Mouse (Mus musculus) mouse trophoblast stem cell (cell line): ENCODE measurements around the gene Tep1.
"Not testable (repeated sequence)": the region's sequence is repeated elsewhere in the genome, so short reads cannot be mapped to it uniquely, and the experiment has no call there.

ENCODE experiments used
- in situ Hi-C, 2 experiments: fragments of 300-500 bp; cut with MseI, MboI; formaldehyde crosslinking; loops; 2 replicates in 1 of 2; 3 replicates in 1 of 2; pipeline ENCODE4 v1.15.1; 2025

Gene Tep1

DNA sequence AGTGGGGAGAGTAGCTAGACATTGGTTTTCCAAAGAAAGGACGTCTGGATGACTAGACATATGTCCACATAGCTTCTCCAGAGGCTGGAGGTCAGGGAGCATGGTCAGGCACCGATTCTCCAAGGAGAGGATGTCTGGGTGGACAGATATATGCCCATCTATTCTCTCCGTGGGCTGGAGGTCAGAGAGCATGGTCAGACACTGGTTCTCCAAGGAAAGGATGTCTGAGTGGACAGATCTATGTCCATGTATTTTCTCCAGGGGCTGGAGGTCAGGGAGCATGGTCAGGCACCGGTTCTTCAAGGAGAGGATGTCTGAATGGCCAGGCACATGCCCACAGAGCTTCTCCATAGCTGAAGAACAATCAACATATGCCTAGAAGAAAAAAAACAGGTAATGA, 2.1 kb downstream of the Tep1 start:
- in situ Hi-C loops, result no loop called here

GRCm38 (mm10) chr14:50866966-50867365, 3.4 kb downstream of the Tep1 start:
- in situ Hi-C loops, result no loop called here

GRCm38 (mm10) chr14:50865005-50865404, 5.4 kb downstream of the Tep1 start:
- in situ Hi-C loops, result not testable (repeated sequence)

- in situ Hi-C loops, result no loop called here
These were observed 7.7 kb downstream of the Tep1 start for GRCm38 (mm10) chr14:50862641-50863040.

DNA sequence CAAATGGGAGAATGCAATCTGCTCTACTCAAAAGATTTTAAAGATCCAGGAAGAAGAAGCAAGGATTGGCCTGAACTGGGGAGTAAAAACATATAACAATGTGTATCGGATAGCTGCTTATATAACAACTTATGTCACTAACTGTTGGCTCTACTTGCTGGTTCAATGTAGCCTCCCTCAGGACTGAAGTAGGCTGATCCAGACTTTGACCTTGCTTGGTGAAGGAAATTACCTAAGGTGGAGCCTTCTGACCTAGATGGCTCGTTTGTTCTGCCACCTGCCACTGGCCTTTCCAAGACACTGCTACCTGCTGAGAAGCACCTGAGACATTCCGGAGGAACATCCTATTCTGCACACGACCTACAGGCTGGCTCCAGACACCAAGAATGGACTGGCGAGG, 14.6 kb downstream of the Tep1 start:
- in situ Hi-C loops, result no loop called here

DNA sequence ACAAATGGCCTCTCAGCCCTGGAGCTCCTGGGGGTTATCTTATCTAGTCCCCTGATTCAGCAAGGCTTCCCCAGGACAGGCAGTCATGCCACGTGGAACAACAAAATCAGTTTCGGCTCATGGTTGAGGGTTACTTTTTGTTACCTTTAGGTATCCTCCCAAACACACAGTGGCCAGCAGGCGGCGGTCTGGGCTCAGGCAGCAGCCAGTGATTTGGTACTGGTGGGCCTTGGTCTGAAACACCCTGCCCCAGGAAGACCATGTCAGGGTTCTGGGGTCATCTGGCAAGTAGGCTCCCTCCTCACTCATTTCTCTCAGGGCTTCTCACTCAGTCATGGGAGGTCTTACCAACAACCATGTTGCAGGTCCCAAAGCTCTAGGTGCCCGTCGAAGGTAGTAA, 33.1 kb downstream of the Tep1 start:
- in situ Hi-C loops, result no loop called here

DNA sequence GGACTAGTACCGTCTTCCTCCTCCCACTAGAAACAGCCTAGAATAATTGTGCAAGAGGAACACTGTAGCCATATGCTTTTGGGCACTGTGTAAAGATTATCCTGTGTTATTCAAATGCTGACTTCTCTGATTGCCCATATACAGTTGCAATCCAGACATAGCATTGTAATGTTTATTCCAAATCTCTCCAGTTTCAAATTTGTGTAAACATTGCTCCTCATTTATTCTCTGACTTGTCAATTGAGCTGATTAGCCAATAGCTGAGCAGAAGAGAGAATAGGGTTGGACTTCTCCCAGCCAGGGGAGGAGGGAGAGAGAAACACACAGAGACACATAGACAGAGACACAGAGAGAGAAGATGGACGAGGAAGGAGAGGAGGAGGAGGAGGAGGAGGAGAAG, 35.9 kb downstream of the Tep1 start:
- in situ Hi-C loops, result no loop called here

DNA sequence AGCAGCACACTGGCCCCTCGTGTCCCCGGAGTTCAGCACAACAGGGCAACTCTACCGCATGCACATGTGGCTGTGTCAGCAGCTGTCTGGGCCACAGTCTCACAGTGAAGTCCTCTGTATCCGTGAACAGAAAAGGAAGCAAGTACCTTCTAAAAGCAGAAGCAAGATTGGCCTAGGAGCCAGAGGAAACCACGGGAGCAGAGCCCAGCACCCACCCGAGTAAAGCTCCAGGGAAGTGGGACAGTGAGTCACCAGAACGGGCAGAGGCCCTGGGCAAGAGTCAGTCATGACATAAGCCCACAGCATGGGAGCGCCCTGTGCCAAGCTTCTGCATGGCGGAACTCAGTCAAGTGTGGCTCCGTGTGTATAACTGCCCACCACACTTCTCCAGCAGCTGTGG, 36.4 kb downstream of the Tep1 start:
- in situ Hi-C loops, result no loop called here

DNA sequence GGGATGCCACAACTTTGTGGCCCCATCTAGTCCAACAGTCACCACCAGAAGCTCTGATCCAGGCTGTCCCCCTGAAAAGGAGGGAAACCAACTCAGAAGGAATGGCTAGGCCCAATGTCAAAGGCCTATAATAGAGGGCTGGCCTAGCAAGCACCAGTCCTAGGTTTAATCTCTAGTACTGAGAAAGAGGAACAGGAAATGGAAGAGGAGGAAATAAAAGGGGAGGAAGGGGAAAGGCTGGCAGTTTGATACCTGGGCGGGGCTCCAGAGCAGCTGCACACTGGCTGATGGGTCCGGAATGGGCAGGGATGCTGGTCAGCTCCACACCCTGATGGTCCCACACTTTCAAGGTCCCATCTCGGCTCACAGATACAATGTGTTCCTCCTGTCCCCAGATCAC, 40.5 kb downstream of the Tep1 start:
- in situ Hi-C loops, result no loop called here

- in situ Hi-C loops, result no loop called here
These were observed 43.8 kb downstream of the Tep1 start for GRCm38 (mm10) chr14:50826579-50826978.

GRCm38 (mm10) chr14:50824219-50824618, 46.1 kb downstream of the Tep1 start:
- in situ Hi-C loops, result no loop called here

- in situ Hi-C loops, result no loop called here
These were observed 47.1 kb downstream of the Tep1 start for GRCm38 (mm10) chr14:50823240-50823639.

- in situ Hi-C loops, result loop anchor here in 1 of 2 experiments (10.0 kb wide), 1 partner anchor 252 kb away; no protein-coding TSS in a partner anchor
These were observed 57.3 kb downstream of the Tep1 start for GRCm38 (mm10) chr14:50813060-50813459.

DNA sequence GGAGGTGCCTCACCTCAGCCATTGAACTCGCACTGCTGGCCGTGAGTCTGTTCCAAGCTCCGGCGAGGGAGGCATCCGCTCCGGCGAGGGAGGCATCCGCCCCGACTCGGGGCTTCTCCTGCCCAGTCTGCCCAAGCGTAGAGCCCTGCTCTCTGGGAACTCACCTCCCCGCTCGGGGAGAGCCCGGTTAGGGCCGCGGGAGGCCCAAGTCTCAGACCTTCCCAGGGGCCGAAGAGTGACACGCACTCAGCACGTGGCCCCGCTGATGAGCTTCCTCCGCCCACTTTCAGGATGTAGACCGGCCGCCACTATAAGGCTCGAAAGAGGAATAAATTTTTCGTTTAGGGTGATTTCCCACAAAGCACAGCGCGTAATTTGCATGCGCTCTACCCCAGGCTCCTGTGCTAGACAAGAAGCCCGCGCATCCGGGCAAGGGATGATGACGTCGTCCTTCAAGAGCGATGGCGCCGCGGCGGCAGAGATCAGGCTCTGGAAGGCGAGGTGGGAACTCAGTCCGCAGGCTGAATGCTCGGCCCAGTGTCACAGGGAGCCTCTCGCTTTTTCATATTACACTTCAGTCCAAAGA, 62.8 kb downstream of the Tep1 start, which contains the start of the genes Ccnb1ip1 and Parp2:
Gene Ccnb1ip1, minus strand, starts transcription at position 246 of the 586 bp plus-strand sequence.
Gene Parp2, plus strand, starts transcription at position 355 of the 586 bp plus-strand sequence.
- in situ Hi-C loops, result loop anchor here in 1 of 2 experiments (10.0 kb wide), 1 partner anchor 287 kb away; the partner anchor contains the start of genes Ang and Rnase4

DNA sequence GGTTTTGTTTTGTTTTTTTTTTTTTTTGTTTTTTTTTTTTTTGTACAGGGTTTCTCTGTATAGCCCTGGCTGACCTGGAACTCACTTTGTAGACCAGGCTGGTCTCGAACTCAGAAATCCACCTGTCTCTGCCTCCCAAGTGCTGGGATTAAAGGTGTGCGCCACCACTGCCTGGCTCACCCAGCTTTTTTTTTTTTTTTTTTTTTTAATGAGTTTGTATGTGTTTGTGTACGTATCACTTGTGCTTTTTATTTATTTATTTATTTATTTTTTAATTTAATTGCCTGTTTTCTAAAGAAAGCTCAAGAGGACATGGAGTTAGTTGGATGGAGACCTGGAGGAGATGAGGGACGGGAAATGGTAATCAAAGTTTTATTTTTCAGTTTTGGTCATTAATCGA, 63.9 kb downstream of the Tep1 start:
- in situ Hi-C loops, result loop anchor here in 1 of 2 experiments (10.0 kb wide), 1 partner anchor 288 kb away; the partner anchor contains the start of genes Ang and Rnase4

GRCm38 (mm10) chr14:50804683-50805082, 65.7 kb downstream of the Tep1 start:
- in situ Hi-C loops, result loop anchor here in 1 of 2 experiments (10.0 kb wide), 1 partner anchor 290 kb away; the partner anchor contains the start of genes Ang and Rnase4

DNA sequence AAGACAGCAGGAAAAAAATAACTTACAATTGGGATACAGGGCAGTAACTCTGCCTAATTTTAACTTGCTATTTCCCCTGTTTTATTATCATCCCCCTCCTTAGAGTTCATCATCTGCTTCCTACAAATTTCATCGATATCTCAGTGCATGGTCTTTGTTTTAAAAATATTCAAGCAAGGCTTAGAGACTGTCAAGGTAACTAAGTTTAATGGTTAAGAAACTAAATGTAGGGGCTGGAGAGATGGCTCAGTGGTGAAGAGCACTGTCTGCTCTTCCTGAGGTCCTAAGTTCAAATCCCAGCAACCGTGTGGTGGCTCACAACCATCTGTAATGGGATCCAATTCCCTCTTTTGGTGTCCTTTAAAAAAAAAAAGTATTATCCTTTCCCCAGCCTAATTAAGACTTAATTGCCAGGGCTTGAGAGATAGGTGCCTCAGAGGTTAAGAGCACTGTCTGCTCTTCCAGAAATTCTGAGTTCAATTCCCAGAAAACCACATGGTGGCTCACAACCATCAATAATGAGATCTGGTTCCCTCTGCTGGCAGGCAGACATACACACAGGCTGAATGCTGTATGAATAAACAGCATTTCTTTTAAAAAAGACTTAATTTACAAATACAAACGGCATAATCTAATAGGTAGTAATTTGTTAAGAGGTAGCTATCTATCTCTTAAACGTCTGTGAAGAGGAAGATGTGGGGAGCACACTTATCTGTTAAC, 67.4 kb downstream of the Tep1 start:
- in situ Hi-C loops, result loop anchor here in 1 of 2 experiments (10.0 kb wide), 1 partner anchor 292 kb away; the partner anchor contains the start of genes Ang and Rnase4

GRCm38 (mm10) chr14:50802441-50802840, 67.9 kb downstream of the Tep1 start:
- in situ Hi-C loops, result loop anchor here in 1 of 2 experiments (10.0 kb wide), 1 partner anchor 292 kb away; the partner anchor contains the start of genes Ang and Rnase4

DNA sequence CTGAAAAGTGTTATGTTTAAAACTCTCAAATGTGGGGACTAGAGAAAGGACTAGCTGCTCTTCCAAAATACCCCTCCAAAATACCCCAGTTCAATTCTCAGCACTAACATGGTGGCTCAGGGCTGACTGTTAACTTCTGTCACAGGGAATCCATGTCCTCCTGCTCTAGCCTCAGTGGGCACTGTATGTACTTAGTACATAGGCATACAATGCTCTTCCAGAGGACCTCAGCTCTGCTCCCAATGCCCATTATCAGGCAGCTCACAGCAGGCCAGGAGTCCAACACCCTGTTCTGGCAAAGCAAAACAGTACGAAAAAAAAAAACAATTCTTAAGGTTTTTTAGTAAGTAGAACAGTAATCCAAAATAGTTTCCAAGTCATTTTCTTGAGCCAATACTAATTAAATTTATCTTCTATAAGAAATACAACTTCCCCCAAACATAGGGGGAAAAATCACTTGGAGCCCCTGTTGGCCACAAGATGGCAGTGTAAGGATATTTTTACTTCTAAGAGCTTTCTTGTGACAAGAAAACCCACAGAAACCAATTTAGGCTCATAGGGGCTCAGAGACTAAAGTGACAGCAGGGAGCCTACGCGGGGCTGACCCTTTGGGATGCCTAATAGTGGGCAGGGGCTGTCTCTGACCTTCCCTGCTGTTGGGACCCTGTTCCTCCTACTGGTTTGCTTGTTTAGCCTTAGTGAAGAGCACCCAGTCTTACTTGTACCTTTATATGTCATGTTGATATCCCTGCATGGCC, 70.7 kb downstream of the Tep1 start:
- in situ Hi-C loops, result loop anchor here in 1 of 2 experiments (10.0 kb wide), 1 partner anchor 295 kb away; the partner anchor contains the start of genes Ang and Rnase4

DNA sequence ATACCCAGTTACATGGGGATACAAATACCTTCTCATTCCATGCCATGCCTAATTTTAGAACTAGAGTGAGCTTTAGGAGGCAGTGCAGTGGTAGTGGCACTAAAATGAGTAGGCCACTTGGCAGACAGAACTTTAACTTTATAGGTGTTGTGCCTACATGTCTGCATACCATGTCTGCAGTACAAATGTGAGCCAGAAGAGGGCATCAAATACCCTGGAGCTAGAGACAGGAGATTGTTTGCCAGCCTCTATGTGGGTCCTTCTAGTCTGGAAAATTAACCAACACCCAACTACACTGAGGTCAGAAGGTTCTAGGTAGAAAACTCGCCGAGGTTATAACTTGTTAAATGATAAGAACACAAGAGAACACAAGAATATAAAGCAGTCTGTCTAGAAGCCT, 71.8 kb downstream of the Tep1 start:
- in situ Hi-C loops, result no loop called here

DNA sequence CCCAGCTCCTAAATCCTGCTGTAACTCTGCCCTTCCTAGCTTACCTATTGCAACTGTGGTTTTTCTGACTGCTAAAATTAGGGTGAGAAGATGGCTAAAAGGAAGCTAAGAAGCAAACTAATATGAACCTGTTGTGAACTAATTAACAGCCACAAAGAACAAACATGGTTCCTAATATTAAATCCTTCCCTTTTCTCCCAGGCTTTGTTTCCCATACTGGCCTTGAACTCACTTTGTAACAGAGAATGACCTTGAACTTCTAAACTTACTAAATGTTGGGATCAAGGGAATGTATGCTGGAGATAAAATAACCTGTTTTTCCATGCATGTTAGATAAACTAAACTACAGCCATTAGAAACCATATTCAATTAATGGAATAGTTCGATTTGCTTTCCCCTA, 73.9 kb downstream of the Tep1 start:
- in situ Hi-C loops, result no loop called here

GRCm38 (mm10) chr14:50795965-50796364, 74.4 kb downstream of the Tep1 start:
- in situ Hi-C loops, result no loop called here
